Mouse (Mus musculus) retina, postnatal 1 day (tissue): ENCODE measurements around the gene Asgr2.
"Not testable (repeated sequence)": the region's sequence is repeated elsewhere in the genome, so short reads cannot be mapped to it uniquely, and the experiment has no call there.

Source experiments
- DNase-seq: peaks from one replicate; pipeline ENCODE4 v3.0.0-alpha.2; 2012

The Asgr2 gene

GRCm38 (mm10) chr11:70097396-70097795 is 5.0 kb downstream of the Asgr2 start:
- DNase-seq = no peak

- DNase-seq = no peak
Measured at GRCm38 (mm10) chr11:70099102-70099501, 6.7 kb downstream of the Asgr2 start.

GRCm38 (mm10) chr11:70099809-70100208 is 7.4 kb downstream of the Asgr2 start:
- DNase-seq = no peak

GRCm38 (mm10) chr11:70103701-70104315 is 11.4 kb downstream of the Asgr2 start:
- no peak for DNase-seq

- DNase-seq = no peak
Measured at GRCm38 (mm10) chr11:70107085-70107484, 14.6 kb downstream of the Asgr2 start.

- peak; percentile 55 for DNase-seq
Measured at GRCm38 (mm10) chr11:70110146-70110545, 17.7 kb downstream of the Asgr2 start.

- no peak for DNase-seq
Measured at GRCm38 (mm10) chr11:70114562-70114961, 22.1 kb downstream of the Asgr2 start.

GRCm38 (mm10) chr11:70115901-70116300 is 23.5 kb downstream of the Asgr2 start:
- no peak for DNase-seq

GRCm38 (mm10) chr11:70129926-70130379 is 37.5 kb downstream of the Asgr2 start, which contains the start of gene Mgl2:
Gene Mgl2, plus strand, starts transcription at chr11:70130329.
- no peak for DNase-seq

- not testable (repeated sequence) for DNase-seq
Measured at GRCm38 (mm10) chr11:70135001-70135400, 42.6 kb downstream of the Asgr2 start.

GRCm38 (mm10) chr11:70135925-70136324 is 43.5 kb downstream of the Asgr2 start:
- DNase-seq = not testable (repeated sequence)

- DNase-seq = no peak
Measured at GRCm38 (mm10) chr11:70139171-70139570, 46.7 kb downstream of the Asgr2 start.

- peak; percentile 33 for DNase-seq
Measured at GRCm38 (mm10) chr11:70151072-70151471, 58.6 kb downstream of the Asgr2 start.
